Mouse (Mus musculus): Measurements from ENCODE around the gene Cpsf4l.
"Not testable (repeated sequence)": the region's sequence is repeated elsewhere in the genome, so short reads cannot be mapped to it uniquely, and the experiment has no call there.

The Cpsf4l gene

GRCm38 (mm10) chr11:113668857-113669256, 41.0 kb downstream of the Cpsf4l start:
- intact Hi-C loops (cut with DNase I): no loop called here

GRCm38 (mm10) chr11:113667704-113668103, 42.1 kb downstream of the Cpsf4l start:
- intact Hi-C loops (cut with DNase I): no loop called here

DNA sequence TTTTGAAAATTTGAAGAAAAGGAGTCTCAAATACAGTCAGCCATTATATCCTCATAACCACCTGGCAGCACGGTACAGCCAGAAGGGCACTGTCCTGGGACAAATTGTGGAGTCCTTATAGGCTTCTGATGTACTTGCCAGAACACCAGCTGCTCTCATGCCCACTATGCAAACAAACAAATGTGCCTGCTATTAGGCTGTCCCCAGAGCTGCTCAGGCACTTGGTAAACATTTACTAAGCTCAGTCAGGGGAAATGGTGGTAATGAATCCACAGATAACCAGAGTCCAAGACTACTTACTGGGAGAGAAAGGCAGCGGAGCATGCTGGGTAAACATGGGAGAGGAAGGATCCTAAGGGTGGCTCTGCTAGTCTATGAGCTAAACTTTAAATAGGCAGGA, 42.7 kb downstream of the Cpsf4l start:
- intact Hi-C loops (cut with DNase I): no loop called here

- intact Hi-C loops (cut with DNase I): no loop called here
These were observed 43.2 kb downstream of the Cpsf4l start for GRCm38 (mm10) chr11:113666648-113667047.

- intact Hi-C loops (cut with DNase I): no loop called here
These were observed 43.6 kb downstream of the Cpsf4l start for GRCm38 (mm10) chr11:113666205-113666604.

- intact Hi-C loops (cut with DNase I): no loop called here
These were observed 45.5 kb downstream of the Cpsf4l start for GRCm38 (mm10) chr11:113664279-113664678.

GRCm38 (mm10) chr11:113661835-113662351, 47.9 kb downstream of the Cpsf4l start:
- intact Hi-C loops (cut with DNase I): no loop called here

- intact Hi-C loops (cut with DNase I): no loop called here
These were observed 48.9 kb downstream of the Cpsf4l start for GRCm38 (mm10) chr11:113660940-113661339.

- intact Hi-C loops (cut with DNase I): not testable (repeated sequence)
These were observed 49.6 kb downstream of the Cpsf4l start for GRCm38 (mm10) chr11:113660213-113660612.

GRCm38 (mm10) chr11:113658763-113659162, 51.1 kb downstream of the Cpsf4l start:
- intact Hi-C loops (cut with DNase I): no loop called here

DNA sequence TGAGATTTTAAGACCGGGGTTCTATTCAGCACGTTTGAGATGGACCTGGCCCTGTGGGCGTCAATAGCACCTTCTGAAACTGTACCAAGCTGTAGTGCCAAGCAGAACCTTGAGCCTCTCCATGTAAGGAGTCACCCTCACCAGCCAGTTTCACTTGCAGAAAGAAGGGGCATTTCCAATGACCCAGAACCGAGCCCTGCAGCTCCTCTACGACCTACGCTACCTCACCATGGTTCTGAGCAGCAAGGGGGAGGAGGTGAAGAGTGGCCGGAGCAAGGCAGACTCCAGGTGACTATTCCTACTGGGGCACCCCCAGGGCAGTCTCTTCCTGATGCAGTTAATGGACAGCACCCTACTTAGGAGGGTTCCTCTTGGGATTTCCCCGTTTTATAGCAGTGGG, 51.5 kb downstream of the Cpsf4l start:
- intact Hi-C loops (cut with DNase I): no loop called here

DNA sequence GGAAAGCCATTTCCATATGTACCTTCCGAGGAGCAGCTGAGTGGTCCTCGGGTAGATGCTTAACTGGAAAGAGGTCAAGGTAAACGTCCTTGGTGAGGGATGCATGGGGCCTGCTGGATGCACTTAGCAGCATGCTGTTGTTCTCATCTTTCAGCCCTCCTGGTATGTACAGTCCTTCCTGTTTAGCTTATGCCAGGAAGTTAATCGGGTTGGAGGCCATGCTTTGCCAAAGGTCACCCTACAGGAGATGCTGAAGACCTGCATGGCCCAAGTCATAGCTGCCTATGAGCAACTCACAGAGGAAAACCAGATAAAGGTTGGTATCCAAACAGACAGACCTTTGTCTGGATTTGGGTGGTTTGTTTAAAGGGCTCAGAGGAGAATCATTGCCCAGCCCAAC, 52.6 kb downstream of the Cpsf4l start:
- intact Hi-C loops (cut with DNase I): no loop called here

GRCm38 (mm10) chr11:113656511-113656932, 53.3 kb downstream of the Cpsf4l start:
- intact Hi-C loops (cut with DNase I): no loop called here

- intact Hi-C loops (cut with DNase I): no loop called here
These were observed 55.1 kb downstream of the Cpsf4l start for GRCm38 (mm10) chr11:113654561-113655270.

DNA sequence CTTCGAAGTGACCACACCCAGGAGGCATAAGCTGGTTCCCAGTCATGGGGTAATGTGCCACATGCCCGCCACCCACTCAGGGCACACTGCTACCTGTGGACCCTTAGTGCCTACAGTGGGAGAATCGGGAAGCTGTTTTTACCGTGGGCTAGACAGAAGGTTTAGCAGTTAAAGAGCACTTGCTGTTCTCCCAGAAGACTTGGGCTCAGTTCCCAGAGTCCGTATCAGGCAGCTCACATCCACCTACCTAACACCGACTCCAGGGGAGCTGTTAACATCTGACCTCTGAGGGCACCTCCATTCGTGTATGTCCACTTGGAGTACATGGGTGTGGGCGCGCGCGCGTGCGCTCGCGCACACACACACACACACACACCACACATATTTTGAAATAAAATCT, 55.7 kb downstream of the Cpsf4l start:
- intact Hi-C loops (cut with DNase I): no loop called here

DNA sequence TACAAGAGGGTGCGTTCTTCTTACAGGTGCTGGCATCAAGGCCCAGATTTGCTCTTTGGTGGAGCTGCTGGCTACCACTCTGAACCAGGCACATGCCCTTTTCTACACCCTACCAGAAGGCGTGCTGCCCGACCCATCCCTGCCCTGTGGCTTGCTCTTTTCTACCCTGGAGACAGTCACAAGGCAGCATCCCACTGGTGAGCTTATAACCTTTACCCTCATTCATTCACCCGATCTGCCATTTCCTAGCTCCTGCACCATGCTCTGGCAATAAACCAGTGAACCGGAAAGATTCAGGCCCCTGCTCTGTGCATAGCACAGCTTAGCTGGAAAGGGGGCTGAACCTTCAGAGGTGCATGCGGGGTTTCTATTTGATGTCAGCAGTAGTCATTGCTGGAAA, 57.3 kb downstream of the Cpsf4l start:
- intact Hi-C loops (cut with DNase I): no loop called here

- intact Hi-C loops (cut with DNase I): no loop called here
These were observed 57.9 kb downstream of the Cpsf4l start for GRCm38 (mm10) chr11:113651907-113652273.

DNA sequence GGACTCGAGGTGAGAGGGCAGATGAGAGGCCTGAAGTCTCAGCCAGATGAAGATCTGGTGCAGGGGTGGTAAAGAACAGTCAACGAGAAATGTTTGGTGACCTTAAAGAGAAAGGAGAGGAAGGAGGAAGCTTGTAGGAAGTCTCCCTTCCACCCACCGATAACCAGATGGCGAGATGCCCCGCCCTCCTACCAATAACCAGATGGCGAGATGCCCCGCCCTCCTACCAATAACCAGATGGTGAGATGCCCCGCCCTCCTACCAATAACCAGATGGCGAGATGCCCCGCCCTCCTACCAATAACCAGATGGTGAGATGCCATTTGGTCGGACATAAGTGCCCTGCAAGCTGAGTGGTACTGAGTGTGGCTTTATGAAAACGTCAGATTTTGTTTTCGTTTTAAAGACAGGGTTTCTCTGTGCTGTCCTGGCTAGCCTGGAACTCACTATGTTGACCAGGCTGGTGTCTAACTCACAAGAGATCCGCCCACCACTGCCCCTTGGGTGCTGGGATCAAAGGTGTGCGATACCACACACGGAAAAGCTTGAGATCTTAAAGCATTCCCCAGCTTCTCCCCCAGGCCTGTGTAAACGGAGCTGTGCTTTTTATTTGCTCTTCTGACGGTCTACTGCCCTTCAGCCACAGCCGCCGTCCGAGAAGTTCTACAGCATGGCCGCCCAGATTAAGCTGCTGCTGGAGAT, 58.5 kb downstream of the Cpsf4l start:
- intact Hi-C loops (cut with DNase I): no loop called here

GRCm38 (mm10) chr11:113649353-113650210, 60.2 kb downstream of the Cpsf4l start, which contains the start of gene Slc39a11:
TSS of gene Slc39a11 (minus strand) at chr11:113650079.
- intact Hi-C loops (cut with DNase I): loop anchor here (5.0 kb wide), 2 partner anchors 33 to 163 kb away; partner anchors contain the start of genes D11Wsu47e and Fam104a

- intact Hi-C loops (cut with DNase I): loop anchor here (5.0 kb wide), 2 partner anchors 33 to 163 kb away; partner anchors contain the start of genes D11Wsu47e and Fam104a
These were observed 61.0 kb downstream of the Cpsf4l start, which contains the start of gene Cog1 for GRCm38 (mm10) chr11:113648690-113649352. TSS of gene Cog1 (plus strand) at chr11:113649169.
